Mouse (Mus musculus) thymus, postnatal 10 days (tissue): ENCODE measurements at regions not wholly inside any gene's neighbourhood (a gene's known extent, or its start where the extent isn't known, plus 50 kb on each side); places are given as distances from the start of the nearest gene placed in this dataset.
"Not testable (repeated sequence)": the region's sequence is repeated elsewhere in the genome, so short reads cannot be mapped to it uniquely, and the experiment has no call there.

Source experiments
- DNase-seq, 2 experiments: peaks; one replicate each; pipeline ENCODE4 v3.0.0; 2021; ENCODE audit warnings: low spot score in 2 of 2

DNA sequence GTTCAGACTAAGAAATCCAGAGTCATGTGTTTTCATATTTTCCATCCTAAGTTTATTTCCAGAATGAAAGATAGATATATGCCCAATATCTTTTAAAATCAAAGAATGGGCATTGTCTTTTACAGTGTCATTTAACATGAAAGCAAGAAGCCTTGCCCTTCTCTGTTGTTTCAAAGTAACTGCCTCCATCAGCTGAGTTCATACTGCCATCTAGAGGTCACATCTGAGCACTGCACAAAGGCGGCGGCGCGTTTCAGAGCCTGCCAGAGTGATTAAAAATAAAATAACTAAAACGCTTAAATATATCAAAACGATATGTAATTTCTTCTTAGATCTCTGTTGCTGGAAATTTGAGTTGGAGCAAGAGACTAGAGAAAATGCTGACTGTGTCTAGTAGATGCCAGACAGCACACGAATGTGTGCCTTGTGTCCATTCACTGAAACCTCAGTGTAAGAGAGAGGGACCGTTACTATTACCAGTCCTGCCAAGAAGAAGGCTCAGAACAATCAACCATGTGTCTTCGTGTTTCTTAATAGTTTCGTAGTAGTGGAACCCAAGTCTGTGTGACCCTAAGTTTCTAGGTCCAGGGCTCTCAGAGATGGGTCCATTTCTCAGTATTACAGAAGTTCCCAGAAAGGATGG is 123.0 kb upstream of the Daam1 start:
- peak in 1 of 2 experiments; percentile 43 for DNase-seq

DNA sequence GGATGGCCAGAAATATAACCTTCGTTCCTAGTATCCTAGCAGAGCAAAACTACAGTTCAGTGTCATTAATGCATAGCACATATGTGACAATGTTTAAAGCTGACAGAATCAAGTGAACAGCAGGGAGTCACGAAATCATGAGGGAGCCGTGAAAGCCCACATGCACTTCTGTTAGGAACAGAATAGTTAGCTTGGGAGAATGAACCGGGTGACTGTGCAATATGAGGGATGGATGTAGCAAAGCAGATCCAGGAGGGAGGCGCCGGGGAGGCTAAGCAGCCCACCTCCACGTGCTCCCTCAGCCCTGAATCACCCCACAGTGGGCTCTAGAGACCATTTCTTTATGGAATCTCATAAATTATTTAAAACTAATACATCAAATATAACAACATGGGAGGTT is 116.3 kb upstream of the Daam1 start:
- no peak for DNase-seq

DNA sequence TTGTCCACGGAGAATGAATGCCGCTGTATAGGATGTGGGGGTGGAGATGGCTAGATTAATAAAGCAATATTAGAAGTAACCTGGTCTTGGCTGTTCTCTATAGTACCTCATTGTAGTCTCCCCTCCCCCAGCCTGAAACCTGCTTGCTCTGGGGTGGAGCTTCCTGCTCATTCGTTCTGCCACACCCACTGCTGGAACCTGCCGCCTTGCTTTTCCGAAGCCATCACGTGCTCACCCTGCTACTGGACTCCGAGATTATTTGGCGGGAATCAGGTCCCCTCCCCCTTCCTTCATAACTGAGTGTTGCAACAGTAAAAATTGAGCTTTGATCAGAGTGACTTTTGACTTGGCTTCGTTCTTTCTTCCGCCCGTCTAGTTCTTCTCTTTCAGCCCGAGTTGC is 112.5 kb upstream of the Daam1 start:
- DNase-seq, result not testable (repeated sequence)

DNA sequence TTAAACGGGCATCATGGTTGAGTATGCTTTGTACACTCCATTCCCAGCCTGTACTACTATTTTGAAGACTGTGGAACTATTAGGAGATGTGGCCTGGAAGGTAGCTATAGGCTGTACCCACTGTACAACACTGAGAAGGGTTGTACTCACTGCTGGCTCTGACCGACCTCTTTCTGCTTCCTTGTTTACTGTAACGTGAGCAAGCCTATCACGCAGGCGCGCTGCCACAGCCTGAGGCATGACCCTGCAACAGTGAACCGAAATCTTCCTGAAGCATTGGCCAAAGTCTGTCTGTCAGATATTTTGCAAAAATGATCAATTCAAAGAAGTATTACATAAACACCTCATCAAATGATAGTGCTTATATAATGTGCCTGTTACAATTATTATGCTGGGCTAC is 112.0 kb upstream of the Daam1 start:
- DNase-seq, result no peak

DNA sequence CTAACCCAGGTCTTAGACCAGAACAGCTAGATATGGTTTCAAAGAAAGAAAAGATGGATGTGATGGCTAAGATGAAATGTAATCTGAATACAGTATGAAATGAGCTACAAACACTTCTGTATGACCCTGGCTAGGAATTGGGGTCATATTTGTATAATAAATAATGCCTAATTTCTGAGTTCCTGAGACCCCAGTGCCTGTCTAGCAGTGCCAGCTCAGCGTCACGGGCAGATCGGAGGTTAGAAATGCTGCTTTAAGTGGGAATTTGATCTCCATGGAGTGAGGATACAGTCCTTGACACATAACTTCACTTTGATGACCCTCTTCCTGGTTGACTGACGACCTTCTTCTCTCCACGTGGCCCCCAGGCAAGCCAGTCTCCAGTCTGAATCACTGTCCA is 105.7 kb upstream of the Daam1 start:
- DNase-seq, result no peak

DNA sequence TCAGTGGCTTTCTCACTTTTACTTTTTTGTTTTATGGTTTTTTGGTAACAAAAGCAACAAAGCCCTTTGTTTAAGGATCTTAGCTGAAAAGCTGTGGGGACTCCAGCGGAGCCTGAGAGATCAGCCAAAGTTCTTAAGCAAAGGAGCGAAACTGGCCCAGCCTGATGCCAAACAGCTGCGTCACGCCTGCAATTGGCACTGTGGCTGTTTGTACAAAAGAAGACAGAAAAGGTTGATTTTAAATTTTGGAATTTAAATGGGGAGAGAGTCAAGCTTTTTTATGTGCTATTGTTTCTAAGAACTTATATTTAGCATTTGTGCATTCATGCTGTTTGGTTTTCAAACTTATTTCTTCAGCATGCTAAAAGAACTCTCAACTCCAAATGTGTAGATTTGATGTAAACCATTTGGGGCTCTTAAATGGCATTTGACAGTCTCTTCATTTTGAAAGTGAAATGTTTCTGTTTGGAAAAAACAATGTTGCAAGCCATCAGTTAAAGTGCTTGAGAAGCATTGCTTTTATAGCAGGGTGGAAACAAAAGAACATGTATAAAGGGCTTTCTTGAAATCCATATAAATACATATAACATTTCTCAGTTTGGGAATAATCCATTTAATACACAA is 105.1 kb upstream of the Daam1 start:
- no peak for DNase-seq

DNA sequence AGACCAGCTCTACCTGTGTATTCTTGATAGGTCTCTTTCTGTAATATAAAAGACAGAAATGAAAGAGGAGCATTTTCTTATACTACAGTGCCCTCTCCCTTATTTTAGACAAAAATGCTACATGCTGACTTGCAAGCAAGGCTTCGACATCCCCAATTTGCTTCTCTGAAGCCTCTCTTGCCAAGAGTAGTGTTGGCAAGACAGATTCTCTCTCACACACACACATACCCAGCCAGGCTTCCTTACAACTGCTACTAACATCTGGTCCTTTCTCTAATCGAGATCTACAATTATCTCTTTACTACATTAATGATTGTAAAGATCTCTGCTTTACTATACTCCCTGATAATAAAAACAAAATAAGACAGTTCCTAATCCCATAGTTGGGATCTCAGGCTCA is 87.5 kb upstream of the Daam1 start:
- DNase-seq, result no peak

DNA sequence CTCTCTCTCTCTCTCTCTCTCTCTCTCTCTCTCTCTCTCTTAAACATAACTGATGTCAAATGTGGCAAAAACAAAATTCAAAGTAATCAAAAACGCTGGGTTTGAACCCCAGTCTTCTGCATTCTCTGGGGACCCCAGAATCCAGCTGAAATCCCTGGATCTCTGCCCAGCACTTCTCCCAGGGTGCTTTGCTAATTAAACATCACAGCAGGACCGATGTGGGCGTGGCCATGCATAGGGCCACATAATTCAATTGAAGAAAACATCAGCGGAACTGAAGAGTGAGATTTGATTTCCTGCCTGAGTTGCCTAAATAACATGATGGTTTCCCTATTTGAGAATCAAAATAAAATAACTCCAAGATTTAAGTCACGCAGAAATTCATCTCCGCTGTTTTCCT is 84.9 kb upstream of the Daam1 start:
- DNase-seq, result no peak

DNA sequence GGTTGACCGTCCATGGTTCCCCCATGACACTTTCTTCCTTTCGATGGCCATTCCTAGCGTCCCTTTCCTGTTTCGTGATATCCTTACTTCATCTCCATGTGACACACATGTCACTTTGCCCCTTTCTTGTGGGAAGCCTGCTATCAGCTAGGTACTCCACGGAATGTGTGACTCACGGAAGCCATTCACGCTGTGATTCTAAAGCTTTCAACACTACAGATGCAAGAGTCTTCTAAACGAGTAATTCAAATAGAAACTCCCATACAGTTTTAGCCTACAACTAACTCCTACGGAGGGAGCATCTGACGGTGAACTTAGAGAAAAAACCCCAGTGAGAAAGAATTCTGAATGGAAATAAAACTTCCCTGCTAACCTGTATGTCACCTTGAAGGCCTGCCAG is 83.5 kb upstream of the Daam1 start:
- DNase-seq, result no peak

DNA sequence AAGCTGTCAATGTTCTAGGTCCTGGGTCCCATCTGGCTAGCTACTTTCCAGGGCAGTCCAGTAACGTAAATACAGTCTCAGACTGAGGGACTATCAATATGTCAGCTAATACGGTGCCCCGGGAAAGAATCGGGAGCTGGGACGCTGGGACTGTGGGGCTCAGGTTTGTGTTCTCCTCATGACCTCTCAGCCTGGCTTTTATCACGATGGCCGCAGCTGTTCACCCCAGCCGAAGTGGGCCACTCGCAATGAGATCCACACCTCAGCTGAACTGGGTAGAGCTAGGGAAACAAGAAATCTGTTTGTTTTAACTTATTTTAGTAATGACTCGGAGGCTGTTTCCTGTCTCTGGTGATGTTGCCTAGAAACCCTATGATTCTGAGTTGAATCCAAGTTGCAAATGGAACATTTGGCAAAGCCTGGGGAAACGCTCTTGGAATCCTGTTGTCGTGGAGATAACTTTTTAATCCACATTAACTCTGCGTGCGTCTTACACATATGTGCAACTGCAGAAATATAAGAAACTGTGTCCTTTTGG is 83.0 kb upstream of the Daam1 start:
- DNase-seq, result no peak

DNA sequence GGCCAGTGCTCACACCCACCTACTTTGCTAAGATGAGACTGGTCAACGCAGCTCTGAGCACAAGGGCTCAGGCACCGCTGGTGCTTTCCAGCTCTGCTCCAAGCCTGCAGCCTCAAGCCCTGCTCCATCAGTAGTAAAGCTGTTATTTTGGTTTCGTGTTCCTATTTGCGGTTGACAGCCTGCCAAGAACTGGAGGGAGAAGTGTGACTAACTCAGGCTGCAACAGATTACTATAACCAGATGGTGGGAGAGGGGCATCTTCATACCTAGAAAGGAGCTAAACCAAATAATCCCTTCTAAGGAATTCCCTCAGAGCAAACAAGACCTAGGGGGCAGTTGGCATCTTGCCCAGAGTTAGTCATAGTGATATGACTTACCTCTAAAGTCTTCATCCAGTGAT is 82.1 kb upstream of the Daam1 start:
- no peak for DNase-seq

DNA sequence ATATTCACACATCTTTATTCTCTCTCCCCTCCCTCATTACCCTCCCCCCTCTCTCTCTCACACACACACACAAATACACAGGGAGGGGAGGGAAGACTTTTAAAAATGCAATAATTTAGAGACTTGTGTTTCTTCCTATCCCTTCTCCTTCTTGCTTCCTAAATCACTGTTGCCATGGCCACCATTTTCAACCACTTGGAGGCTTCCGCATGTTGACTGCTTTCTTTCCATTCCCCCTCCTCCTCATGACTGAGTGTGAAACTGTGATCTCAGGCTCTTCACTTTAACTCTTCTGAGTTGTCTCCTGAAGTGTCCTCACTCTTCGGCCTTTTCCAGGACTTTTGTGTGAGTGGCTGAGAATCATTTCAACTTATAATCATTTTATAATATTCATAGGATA is 81.2 kb upstream of the Daam1 start:
- DNase-seq, result no peak

DNA sequence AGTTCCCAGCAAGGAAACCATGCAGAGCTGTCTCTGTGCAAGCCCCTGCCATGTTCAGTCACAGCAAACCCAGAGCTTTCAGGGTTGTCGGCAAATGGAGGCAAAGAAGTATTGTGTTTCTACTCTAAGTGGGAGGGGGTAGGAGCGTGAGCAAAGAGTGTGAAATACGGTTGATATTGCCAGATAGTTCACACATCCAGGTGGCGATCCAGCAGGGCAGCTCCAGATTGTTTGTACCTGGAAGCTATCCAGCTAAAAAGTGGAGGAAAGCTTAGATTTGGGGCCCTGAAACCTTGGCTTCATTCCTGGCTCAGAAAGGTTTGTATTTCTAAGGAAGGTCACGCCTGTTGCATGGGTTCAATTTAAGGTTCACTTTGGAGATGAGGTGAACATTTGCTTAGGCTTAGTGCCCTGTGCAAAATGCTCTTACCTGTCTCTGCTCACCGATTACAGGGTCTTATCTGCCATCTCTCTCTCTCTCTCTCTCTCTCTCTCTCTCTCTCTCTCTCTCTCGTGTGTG is 78.1 kb upstream of the Daam1 start:
- no peak for DNase-seq

DNA sequence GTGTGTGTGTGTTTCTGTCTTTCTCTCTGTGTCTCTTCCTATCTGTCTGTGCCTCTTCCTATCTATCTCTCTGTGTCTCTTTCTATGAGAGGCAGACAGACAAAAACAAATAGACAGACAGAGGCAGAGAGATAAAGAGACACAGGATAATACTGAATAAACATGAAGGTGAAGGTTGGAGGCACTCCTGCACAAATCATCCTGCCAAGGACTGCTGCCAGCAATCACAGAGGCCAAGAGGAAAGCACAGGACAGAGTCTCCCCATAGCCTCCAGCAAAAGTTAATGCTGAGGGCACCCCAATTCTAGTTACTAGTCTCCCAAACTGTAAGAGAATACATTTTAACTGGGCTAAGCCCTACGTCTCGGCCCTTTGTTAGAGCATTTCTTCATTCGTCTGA is 77.6 kb upstream of the Daam1 start:
- DNase-seq, result no peak

DNA sequence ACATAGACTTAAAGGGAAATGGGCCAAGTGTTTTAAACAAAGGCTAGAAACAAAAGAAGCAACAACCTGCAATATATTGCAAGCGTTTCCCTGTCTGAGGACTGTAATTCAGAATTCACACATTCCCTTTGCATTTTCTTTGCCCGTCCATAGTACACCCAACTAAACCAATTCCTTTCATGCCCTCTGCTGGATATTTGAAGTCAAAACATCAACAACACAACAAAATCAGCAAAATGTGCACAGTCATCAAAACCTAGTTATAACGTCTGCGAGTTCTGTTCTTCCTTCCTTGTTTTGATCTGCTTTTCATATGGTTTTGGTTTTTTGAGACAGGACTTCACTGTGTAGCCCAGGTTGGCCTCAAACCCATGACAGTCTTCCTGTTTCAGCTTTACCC is 67.7 kb upstream of the Daam1 start:
- DNase-seq, result no peak

DNA sequence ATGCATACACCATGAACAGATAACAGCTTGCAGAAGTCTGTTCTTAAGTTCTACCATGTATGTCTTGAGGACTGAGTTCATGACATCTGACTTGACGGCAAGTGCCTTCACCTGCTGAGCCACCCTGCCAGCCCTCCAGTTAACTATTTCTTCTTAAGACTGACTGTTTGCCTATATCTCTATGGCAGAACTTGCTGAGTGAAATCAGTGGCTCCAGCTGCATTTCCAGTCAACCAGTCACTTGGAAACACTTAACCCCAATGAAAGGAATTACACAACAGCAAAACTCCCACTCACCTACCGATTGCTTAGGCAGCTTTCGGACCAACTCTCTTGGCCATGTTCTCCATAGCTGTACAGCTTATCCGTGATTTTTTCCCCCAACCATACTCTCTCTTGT is 64.8 kb upstream of the Daam1 start:
- DNase-seq, result no peak

DNA sequence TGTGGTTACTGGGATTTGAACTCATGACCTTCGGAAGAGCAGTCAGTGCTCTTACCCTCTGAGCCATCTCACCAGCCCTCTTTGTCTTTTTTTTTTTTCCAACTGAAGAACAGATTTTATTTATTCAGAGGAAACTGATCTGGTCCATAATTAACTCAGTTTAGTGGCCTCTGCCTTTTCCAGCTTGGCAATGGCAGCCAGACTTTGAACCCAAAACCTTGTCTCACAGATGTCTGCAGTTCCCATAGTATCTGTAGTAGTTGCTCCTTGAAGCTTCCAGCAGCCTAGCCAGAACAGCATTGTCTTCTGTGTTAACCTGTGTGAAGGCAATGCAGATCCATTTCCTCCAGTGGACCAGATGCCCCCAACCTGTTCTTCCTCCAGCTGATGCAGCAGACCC is 64.2 kb upstream of the Daam1 start:
- DNase-seq, result no peak

DNA sequence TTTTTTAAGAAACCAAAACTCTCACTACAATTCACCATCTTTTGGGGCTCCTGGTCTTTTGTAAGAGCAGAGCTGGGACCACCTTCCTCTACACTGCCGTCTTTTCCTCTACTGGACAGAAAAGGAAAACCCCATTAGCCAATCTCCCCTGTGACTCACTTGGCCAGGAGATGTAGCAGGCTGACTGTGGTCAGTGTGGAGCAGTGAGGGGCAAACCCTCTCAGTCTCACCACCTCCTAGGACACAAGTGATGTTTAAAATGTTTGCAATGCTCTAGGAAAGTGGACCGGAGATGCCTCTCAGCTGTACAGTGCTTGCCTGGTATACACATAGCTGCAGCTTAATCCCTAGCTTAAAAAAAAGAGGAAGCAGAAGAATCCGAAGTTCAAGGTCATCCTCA is 63.0 kb upstream of the Daam1 start:
- no peak for DNase-seq

DNA sequence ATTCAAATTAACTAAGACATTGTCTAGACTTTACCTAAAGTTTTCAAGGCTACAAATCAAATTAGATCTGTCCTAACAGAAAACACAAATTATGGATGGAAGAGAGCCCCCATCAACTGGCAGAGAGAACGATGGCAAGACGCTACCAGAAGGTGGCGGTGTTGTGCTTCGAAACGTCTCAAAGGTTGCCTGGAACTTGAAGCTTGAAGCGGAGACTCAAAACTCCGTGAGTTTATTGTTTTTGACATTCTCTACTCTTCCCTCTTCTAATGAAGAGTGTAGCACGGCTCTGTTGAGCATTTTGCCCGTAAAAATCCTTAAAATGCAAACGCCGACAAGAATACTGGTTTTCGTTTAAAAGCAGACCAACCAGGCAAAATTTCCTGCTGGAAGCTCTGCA is 62.4 kb upstream of the Daam1 start:
- DNase-seq, result peak; percentile 17 to 73

DNA sequence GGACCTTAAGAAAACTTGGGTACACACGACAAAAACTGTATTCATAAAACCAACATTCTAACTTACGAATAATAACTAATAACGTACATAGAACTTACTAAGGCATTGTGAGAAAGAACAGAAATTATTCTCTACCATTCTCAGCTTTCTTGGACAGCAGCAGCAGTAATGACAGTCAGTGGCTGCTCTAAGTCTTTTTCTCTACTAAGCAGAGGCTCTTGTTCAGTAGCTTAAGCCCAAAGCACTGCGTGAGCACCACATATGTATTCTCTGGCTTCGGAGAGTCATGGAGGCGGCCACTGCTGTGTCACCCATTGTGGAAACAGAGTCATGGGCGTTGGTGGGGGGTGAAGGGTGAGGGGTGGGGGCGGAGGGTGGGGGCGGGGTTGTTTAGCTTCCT is 62.0 kb upstream of the Daam1 start:
- DNase-seq, result no peak

DNA sequence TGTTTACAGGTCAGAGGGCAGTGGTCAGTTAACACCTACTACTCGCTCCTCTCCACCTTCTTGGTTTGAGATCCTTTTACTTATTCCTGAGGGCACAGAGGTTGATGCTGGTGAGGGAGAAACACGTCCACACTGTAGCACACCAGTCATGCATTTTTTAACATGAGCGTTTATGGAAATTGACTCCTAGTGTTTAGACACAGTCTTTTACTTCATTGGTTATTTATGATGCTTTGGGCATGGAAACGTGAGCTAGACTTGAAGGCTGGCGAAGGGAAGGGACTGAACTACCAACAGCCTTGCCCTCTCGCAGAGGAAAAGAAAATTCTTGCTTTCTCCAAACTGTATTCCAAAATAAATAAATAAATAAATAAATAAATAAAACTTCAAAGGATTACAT is 61.6 kb upstream of the Daam1 start:
- DNase-seq, result no peak

DNA sequence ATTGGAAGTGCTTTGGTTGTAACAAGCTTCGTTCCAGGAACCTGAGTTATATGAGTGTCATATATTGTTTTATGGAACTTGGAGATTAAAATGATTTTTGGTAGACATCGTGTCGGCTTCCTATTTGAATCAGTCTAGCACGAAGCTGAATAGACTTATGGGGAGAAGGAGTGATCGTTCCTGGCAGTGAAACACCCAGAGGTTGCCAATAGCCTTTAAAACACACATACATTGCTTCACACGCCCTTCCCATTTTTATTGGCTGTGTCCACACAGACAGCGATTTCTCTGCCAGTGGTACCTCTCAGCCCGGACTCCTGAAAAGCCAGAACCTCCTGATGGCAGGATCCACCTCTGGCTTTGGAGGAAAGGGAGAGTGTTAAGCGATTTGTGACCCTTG is 57.0 kb upstream of the Daam1 start:
- DNase-seq, result no peak

DNA sequence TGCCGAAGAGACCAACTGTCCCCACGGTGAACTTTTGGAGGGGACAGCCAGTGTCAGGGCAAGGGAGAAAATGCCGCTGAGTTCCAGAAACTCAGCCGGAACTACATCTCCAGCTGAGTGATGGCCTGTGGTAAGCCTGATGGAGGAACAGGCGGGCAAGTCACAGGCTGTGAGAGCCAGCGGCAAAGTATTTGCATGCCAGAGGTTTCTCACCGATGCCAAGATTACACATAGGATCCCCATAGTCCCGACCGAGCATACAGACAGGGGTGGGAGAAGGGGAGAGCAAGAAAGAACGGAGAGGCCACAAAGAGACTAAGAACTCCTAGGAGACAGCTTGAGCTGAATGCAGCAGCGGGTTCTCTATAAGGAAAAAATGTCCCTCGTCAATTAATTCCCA is 55.8 kb upstream of the Daam1 start:
- no peak for DNase-seq

DNA sequence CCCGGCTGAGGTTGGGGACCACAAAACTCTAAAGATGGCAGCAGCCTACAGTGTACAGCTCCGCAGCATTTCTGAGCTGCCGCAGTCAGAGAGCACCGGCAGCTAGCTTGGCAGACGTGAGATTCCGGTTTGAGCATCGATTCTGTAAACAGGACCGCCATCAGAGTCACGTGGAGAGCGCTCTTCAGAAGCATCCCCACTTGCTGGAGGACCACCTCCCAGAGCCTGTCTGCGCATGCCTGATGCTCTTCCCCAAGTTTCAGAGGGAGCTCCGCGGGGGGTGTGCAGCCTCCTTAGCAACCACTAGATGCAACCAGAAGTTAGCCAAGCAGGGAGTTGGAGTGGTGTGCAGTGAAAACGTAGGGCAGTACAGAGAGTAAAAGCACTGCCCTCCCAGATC is 52.7 kb upstream of the Daam1 start:
- DNase-seq, result no peak
